Mouse (Mus musculus) testis, adult 2 months (tissue): ENCODE measurements around the gene Usp22. TPM values are rescaled to one million over a fixed set of nuclear protein-coding genes. Genes with fewer than 3 reads are reported as not detected.

Experiments used
- H3K27ac ChIP-seq: fragments of 200-500 bp; 2 replicates; pipeline ENCODE4 v1.5.1; 2012; ENCODE audit warnings: low read depth, low read length; ENCODE audit not compliant: control insufficient read depth, insufficient read depth
- H3K27me3 ChIP-seq: fragments of 200-500 bp; 2 replicates; pipeline ENCODE4 v1.6.1; 2012; ENCODE audit warnings: mild to moderate bottlenecking, low read length, moderate library complexity; ENCODE audit not compliant: control insufficient read depth, insufficient read depth
- H3K36me3 ChIP-seq: fragments of 200-500 bp; 2 replicates; pipeline ENCODE4 v1.6.1; 2012; ENCODE audit warnings: mild to moderate bottlenecking, low read length; ENCODE audit not compliant: control insufficient read depth, insufficient read depth
- H3K4me1 ChIP-seq: fragments of 200-500 bp; 2 replicates; pipeline ENCODE4 v1.6.1; 2012; ENCODE audit warnings: low read length; ENCODE audit not compliant: control insufficient read depth, insufficient read depth
- H3K4me3 ChIP-seq: fragments of 200-500 bp; 2 replicates; pipeline ENCODE4 v1.5.1; 2012; ENCODE audit warnings: low read depth, mild to moderate bottlenecking, low read length, moderate library complexity, mixed read lengths; ENCODE audit not compliant: control insufficient read depth
- CTCF ChIP-seq: fragments of 200-500 bp; IDR thresholded peaks from 2 replicates; pipeline ENCODE4 v1.5.1; 2012; ENCODE audit warnings: low read depth, mild to moderate bottlenecking, inconsistent platforms, low read length, moderate library complexity; ENCODE audit not compliant: control insufficient read depth, insufficient read depth, insufficient replicate concordance
- POLR2A ChIP-seq: fragments of 200-500 bp; IDR thresholded peaks from 2 replicates; pipeline ENCODE4 v1.6.1; 2012; ENCODE audit warnings: low read depth, mild to moderate bottlenecking, inconsistent platforms, low read length, moderate library complexity; ENCODE audit not compliant: control insufficient read depth
- polyA plus RNA-seq: library from polyadenylated mRNA; depleted of rRNA; stranded (reverse); fragments of >200 nt; gene quantifications from 2 replicates; pipeline ENCODE4 v1.2.3, GENCODE M21; 2012

Gene Usp22
- polyA plus RNA-seq, 1 experiment = 15.8 TPM

DNA sequence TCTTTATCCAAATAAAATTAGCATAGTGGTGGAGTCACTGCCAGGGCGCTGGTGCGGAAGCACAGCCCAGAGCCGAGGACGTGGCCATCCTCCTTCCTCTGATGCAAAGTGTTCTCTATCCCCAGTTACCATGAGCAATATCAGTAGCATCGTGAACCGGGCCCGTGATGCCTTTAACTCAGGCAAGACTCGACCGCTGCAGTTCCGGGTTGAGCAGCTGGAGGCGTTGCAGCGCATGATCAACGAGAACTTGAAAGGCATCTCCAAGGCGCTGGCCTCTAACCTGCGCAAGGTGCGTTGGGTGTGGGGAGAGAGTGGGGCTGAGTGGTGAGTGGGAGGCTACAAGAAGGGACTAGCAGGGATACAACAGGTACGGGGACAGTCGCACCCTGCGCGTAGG lies 37.2 kb upstream of the Usp22 start:
- H3K27me3 ChIP-seq = no peaks in the 10 kb centered on the region
- H3K4me3 ChIP-seq = no peak overlapping the region
- no peak overlapping the region for H3K27ac ChIP-seq
- H3K36me3 ChIP-seq = no peaks in the 10 kb centered on the region
- H3K4me1 ChIP-seq = no peaks in the 10 kb centered on the region; the same call in 1 of the 2 replicates
- TF ChIP-seq POLR2A = no peak
- TF ChIP-seq CTCF = peak; percentile 40; the same call in 1 of the 2 replicates

DNA sequence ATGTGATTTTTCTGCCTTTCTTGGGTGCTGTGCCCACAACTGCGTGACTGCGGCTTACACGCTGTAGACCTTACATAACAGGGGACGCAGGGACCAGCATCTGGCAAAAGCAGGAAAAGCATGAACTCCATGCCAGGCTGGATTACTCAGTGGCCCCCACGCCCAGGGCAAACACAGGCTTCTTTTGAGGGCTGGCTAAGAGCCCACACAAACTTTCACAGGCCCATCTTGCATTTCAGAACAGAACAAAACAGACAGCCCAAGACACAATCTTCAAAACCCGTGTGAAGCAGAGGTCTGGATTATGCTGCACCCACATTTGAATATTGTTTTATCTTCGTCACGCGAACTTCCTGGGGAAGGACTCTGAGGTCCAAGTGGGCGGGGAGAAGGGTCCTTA lies 33.5 kb upstream of the Usp22 start:
- TF ChIP-seq CTCF (no peak), POLR2A (no peak)
- no peak overlapping the region for H3K4me3 ChIP-seq
- H3K4me1 ChIP-seq = no peaks in the 10 kb centered on the region; the same call in 1 of the 2 replicates
- no peaks in the 10 kb centered on the region for H3K27me3 ChIP-seq
- H3K27ac ChIP-seq = no peak overlapping the region
- H3K36me3 ChIP-seq = no peaks in the 10 kb centered on the region

GRCm38 (mm10) chr11:61207487-61208246 lies 32.8 kb upstream of the Usp22 start, which contains the start of gene Aldh3a1:
TSS of gene Aldh3a1 (plus strand) at chr11:61207537.
- Histone ChIP-seq H3K27ac (no peak within 1 kb of the TSS), H3K27me3 (no peaks in the 10 kb centered on the region), H3K36me3 (no peaks in the 10 kb centered on the region), H3K4me1 (no peaks in the 10 kb centered on the region; the same call in 1 of the 2 replicates), H3K4me3 (no peak within 1 kb of the TSS)
- TF ChIP-seq CTCF (no peak), POLR2A (no peak)

DNA sequence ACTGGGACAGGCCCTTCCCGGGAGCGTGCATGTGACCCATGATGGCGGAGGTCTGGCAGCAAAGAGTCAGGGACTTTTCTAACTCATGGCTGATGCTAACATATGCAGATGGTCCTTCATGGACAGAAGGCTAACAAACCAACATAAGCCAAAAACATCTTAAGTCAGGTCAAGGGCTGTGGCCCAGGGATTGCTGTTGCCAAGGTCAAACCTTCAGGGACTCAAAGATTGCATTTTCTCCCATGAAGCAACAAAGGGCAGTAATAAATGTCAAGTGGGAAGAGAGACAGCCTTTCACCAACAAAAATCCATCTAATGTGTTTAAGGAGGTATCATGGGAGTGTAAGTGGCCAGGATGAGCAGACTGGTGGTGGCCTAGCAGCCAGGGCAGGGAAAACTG lies 31.3 kb upstream of the Usp22 start:
- Histone ChIP-seq H3K27ac (no peak overlapping the region), H3K27me3 (no peaks in the 10 kb centered on the region), H3K4me1 (no peaks in the 10 kb centered on the region), H3K36me3 (no peaks in the 10 kb centered on the region), H3K4me3 (no peak overlapping the region)
- TF ChIP-seq CTCF (no peak), POLR2A (no peak)

DNA sequence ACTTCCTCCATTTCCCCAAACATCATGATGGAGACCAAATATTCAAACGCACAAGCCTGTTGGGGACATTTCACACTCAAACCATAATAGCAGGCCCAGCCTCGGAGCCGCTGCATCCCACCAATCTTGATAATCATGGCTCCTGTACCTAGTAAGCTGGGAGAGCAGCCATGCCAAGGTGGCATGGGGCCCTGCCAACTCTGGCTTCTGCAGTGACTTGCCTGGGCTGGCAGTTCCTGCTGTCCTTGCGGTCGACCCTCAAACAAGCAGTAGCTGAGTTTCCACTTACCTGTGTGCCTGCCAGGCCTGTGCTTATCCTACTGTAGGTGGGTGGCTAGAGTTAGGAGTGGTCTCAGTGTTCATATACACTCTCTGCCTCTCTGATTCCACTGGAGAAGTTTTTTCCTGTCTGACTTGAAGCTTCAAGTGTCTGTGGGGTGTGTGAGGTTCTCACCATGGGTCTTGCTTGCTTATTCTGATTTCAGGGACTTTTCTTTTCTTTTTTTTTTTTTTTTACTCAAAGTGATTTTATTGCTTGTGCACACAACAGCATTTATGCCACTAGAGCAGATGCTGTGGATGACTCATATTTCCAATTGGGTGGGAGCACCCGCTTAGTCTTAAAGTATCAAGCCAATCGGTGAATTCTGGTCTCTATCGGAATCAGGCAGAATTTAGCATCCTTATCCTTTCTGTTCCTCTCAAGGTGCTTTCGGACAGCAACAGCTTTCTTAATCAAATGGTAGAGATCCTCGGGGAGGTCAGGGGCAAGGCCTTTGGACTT lies 30.5 kb upstream of the Usp22 start:
- Histone ChIP-seq H3K4me3 (no peak overlapping the region), H3K36me3 (no peaks in the 10 kb centered on the region), H3K27ac (no peak overlapping the region), H3K27me3 (no peaks in the 10 kb centered on the region), H3K4me1 (no peaks in the 10 kb centered on the region)
- TF ChIP-seq POLR2A (no peak), CTCF (no peak)

GRCm38 (mm10) chr11:61202810-61203209 lies 28.0 kb upstream of the Usp22 start:
- H3K4me3 ChIP-seq = no peak overlapping the region
- H3K36me3 ChIP-seq = no peaks in the 10 kb centered on the region
- H3K4me1 ChIP-seq = no peaks in the 10 kb centered on the region
- H3K27ac ChIP-seq = no peak overlapping the region
- no peak for TF ChIP-seq POLR2A
- TF ChIP-seq CTCF = no peak
- no peaks in the 10 kb centered on the region for H3K27me3 ChIP-seq

GRCm38 (mm10) chr11:61202186-61202585 lies 27.3 kb upstream of the Usp22 start:
- Histone ChIP-seq H3K27me3 (no peaks in the 10 kb centered on the region), H3K4me3 (no peak overlapping the region), H3K36me3 (no peaks in the 10 kb centered on the region), H3K4me1 (no peaks in the 10 kb centered on the region), H3K27ac (no peak overlapping the region)
- TF ChIP-seq CTCF (no peak), POLR2A (no peak)
